Mouse (Mus musculus): ENCODE measurements around the gene Pip5k1b.

- no peak for TF ChIP-seq ZC3H11A (IDR thresholded peaks at IDR 0.05; ENCODE audit: borderline replicate concordance, low read depth, low read length)
- TF ChIP-seq MAFK (IDR thresholded peaks at IDR 0.05; ENCODE audit: insufficient read depth, low read depth, low read length), result no peak
These were observed 234.3 kb downstream of the Pip5k1b start for GRCm38 (mm10) chr19:24321211-24321899.
